Mouse (Mus musculus) left cerebral cortex, postnatal 25 days (tissue): ENCODE measurements at regions not wholly inside any gene's neighbourhood (a gene's known extent, or its start where the extent isn't known, plus 50 kb on each side); places are given as distances from the start of the nearest gene placed in this dataset.
A peak's percentile ranks its signal among the peaks of the same experiment; 100 is the strongest.

Experiments
- DNase-seq, 2 experiments: peaks; one replicate each; pipeline ENCODE4 v3.0.0; 2022; ENCODE audit warnings: low spot score in 2 of 2, mixed read lengths in 1 of 2
- intact Hi-C: fragments of 180-260 bp; cut with DNase I; formaldehyde crosslinking; loops from one replicate; pipeline ENCODE4 v1.15.1; 2025

- intact Hi-C loops: no loop called here
- DNase-seq: no peak
These were observed 78.5 kb downstream of the Spata18 start for GRCm38 (mm10) chr5:73729646-73730045.

- no peak for DNase-seq
- intact Hi-C loops: no loop called here
These were observed 80.2 kb downstream of the Spata18 start for GRCm38 (mm10) chr5:73731423-73731822.

DNA sequence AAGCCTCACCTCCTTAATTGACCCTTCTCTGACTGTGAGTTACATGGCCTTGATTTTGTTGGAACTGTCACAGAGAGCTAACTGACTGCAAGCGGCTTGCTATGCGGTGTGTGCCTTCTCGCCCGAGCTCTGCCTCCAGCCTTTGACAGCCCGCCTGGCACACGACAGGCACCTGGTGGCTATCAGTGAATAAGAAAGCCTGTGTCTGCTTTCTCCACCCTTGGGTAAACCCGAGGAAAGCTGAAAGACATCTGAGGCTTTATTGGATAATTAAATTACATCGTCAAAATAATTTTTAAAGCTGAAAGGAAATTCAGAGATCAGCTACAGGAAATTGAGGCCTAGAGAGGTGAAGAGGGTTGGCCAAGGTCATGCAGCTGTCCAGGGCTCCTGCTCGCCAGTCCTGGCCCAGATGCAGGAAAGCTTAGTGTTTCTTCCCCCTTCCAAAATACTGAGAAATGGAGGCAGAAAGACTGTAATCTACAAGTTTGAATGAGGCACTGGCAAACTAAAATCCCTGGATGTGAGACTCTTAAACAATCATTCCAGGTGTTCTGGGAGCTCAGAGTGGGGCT is 80.9 kb downstream of the Spata18 start:
- intact Hi-C loops: no loop called here
- no peak for DNase-seq

GRCm38 (mm10) chr5:73740766-73741165 is 89.6 kb downstream of the Spata18 start:
- intact Hi-C loops: no loop called here
- DNase-seq: no peak

DNA sequence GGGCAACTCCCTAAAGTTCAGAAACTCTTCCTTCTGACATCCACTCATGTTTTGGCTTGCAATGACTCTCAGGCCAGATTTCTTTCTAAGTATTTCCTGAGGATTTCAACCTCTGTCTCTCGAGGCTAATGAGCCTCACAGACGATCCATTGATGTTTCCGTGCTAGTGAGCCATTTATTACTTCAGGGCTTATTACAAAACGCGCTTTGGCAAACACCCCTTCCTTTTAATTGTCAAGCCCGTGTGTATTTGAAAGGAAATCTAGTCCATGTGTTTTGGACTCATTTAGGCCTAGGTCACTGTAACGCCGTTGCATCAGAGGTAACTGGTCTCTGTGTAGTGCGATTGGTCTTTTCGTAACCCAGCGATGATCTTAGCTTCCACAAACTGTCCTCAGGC is 90.3 kb downstream of the Spata18 start:
- DNase-seq: no peak
- intact Hi-C loops: no loop called here

GRCm38 (mm10) chr5:73743953-73744352 is 92.8 kb downstream of the Spata18 start:
- intact Hi-C loops: no loop called here
- DNase-seq: no peak

GRCm38 (mm10) chr5:73749791-73750190 is 98.6 kb downstream of the Spata18 start:
- DNase-seq: no peak
- intact Hi-C loops: loop anchor here (5.0 to 10.0 kb wide), 2 partner anchors 62 to 685 kb away; no protein-coding TSS in a partner anchor

GRCm38 (mm10) chr5:73752225-73752644 is 101.1 kb downstream of the Spata18 start:
- DNase-seq: no peak
- intact Hi-C loops: loop anchor here (5.0 to 10.0 kb wide), 2 partner anchors 65 to 683 kb away; no protein-coding TSS in a partner anchor

- intact Hi-C loops: loop anchor here (5.0 to 10.0 kb wide), 2 partner anchors 67 to 681 kb away; no protein-coding TSS in a partner anchor
These were observed 102.6 kb downstream of the Spata18 start for GRCm38 (mm10) chr5:73753827-73754226.

DNA sequence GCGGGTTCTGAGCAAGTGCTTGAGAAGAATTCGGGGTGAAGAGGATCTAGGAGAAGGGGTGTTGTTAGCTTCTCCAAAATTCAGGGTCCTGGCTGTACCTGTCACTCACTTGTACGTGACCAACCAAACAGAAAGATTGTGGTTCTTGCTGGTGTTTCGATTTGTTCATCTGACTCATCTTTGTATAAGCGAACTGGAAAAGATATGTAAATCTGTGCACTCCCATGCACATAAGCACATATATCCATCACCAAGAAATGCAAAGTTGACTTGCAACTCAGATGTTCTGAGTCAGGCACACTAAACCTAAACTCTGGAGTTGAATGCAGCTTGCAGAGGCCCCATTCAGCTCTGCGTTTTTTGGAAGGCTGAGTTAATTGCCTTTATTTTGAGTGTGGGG is 107.4 kb downstream of the Spata18 start:
- intact Hi-C loops: loop anchor here (10.0 kb wide), 1 partner anchor 676 kb away; no protein-coding TSS in a partner anchor
- DNase-seq: peak in 1 of 2 experiments; percentile 10

More at GRCm38 (mm10) chr5:73753827-73754226, 102.6 kb downstream of the Spata18 start:
- peak in 1 of 2 experiments; percentile 26 for DNase-seq

GRCm38 (mm10) chr5:73761236-73761635 is 110.1 kb downstream of the Spata18 start:
- intact Hi-C loops: loop anchor here (1.0 to 5.0 kb wide), 3 partner anchors 91 to 1395 kb away; no protein-coding TSS in a partner anchor
- no peak for DNase-seq

DNA sequence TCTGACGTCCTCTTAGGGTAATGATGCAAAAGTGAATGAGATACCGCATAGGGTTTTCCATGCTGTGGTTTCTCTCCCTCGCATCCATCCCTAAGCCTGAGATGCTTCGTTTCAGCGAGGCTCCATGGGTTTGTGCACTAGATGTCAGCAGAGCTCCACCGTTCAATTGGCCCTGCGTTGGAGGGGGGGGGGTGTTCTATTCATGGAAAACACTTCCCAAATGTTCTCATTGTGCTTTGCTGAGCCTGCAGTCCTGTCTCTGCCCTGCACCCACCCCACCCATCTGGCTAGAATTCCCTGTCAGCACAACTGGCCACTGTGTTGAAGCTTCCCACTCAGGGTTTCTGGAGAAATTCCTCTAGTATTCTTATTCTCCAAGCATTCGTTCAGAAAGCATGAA is 110.5 kb downstream of the Spata18 start:
- intact Hi-C loops: loop anchor here (1.0 to 5.0 kb wide), 3 partner anchors 91 to 1395 kb away; no protein-coding TSS in a partner anchor
- peak; percentile 59 to 92 for DNase-seq

GRCm38 (mm10) chr5:73764226-73764625 is 113.0 kb downstream of the Spata18 start:
- intact Hi-C loops: loop anchor here (5.0 kb wide), 2 partner anchors 88 to 513 kb away; no protein-coding TSS in a partner anchor
- no peak for DNase-seq

DNA sequence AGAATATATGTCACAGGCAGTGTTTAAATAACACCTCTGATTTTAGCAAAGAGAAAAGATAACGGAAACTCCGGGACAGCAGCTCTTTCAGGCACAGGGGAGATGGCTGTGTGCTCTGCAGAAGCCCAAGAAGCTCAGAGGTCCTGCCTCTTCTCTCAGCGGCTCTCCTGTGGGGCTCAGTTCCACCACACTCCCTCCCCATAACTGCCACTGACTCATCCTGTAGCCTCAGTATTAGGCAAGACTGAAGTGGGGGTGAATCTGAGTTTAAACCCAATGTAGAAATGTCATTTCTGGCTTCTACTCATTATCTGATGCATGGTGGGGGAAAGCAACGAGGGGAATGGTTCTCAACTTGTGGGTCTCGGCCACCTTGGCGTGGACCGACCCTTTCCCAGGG is 114.3 kb downstream of the Spata18 start:
- DNase-seq: no peak
- intact Hi-C loops: no loop called here

- intact Hi-C loops: no loop called here
- no peak for DNase-seq
These were observed 117.1 kb downstream of the Spata18 start for GRCm38 (mm10) chr5:73768253-73768652.

DNA sequence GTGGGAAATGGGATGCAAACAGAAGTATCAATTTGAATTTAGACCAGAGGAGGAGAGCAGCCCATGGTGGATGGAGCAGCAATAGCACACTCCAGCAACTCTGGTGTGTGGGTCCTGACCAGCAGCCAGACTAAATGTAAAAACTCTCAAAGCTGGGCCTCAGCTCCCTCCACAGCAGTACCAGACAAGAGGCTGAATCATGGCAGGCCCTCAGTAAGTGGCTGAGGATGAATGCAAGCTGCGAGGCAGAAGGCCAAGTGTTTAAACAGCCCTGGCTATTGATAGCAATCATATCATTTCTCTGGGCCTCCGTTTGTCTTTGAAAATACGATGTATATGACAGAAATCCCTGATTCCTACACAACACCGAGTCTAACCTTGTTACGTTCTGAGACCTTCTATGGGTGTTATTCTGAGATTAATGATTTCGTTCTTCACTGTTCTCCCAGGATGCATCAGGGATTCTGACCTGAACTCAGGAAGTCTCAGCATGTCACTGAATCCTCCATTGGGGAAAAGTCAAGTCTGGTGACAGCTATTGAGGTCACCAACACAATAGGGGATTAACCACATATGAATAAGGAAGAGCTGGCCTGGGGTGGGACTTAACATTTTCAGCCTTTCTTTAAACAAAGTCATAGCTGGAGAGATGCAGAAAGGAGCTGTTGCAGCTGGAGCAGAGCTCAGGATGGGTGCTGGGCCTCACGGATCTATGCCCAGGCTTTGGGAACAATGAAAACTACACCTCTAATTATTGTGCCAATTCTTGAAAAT is 124.8 kb downstream of the Spata18 start:
- intact Hi-C loops: no loop called here
- no peak for DNase-seq

DNA sequence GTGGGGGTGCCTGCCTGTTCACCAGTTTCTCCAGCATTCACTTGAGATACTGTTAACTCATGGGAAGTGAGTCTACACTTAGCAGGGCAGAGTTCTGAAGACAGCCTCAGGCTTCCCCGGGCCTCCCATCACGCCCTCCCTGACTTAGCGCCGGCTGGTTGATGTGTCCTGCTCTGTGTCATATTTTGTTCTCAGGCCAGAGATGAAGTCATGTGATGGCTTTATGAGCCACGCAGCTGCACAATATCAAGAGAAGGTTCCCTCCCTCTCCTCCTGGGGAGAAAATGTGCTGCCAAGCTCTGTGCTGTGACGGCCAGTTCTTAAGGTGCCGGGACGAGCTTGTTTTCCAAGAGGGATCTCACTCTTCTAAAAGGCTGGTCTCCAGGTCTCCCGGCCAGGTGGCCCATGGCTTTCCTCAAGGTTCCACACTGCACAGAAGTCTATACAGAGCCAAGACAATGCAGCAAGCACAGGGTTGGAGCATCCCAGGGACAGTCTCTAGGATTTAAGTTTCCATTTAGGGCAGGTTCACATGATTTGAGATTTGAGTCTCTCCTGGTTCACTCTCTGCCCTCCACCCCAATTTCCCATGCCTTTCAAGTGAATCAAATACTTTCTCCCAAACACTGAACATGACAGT is 126.2 kb downstream of the Spata18 start:
- intact Hi-C loops: no loop called here
- no peak for DNase-seq

GRCm38 (mm10) chr5:73781190-73781940 is 130.2 kb downstream of the Spata18 start:
- DNase-seq: no peak
- intact Hi-C loops: no loop called here

DNA sequence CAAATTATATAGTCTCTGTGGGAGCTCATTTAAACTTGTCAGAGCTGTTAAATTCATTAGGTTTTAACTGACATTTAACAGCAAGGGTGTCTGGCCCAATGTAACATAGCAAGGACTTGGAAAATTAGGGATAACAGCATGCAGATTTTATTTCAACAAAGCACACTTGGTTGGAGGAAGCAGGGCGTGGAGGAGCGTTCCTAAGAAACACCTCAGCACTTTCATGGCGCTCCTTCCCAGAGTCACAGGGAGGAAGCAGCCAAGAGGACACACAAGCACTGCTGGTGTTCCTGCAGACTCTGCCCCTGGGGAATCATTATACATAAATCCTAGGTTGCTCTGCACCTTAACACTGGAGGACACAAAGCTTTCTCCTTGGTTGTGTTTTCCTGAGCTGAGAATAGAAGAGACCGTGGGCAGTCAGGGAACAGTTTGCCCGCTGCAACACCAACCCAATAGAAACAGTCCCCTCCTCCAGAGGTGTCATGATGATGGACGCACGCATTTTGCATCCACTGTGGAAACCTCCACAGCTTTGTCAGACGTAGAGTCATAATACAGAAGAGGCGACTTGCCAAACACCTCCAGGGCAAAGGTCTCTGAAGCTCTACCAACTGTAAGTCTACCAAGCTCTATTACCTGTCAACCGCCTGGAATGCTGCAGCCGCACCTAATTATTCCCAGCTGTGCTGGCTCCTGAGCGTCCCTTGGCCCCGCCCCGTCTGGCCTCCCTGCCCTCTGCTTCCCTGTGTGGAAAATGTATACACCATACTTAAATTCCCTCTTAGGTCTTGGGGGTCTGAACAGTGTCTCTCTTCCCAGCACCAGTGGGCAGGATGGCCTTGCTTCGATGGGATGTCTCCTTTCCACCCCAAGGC is 131.3 kb downstream of the Spata18 start:
- intact Hi-C loops: no loop called here
- peak in 1 of 2 experiments; percentile 6 for DNase-seq
